Comparison of ENCODE assay signal across 12 mouse cellular contexts in the genomic region with DNA sequence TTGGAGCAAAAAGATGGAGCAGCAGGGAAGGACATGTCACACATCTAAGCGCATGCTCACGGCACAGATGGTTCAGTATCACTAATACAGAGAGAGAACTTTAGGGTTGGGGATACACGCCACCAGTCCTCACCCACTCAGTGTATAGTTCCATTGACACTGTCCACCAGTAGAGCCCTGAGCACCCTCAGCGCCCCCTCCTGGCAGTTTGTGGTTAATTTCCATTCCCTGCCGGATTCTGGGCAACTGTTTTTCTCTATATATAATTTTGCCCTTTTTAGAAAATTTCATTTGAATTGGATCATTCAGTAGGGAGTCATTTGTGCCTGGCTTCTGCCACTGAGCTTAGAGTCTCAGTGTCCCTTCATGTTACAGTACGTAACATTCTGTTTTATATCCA. TPM values are rescaled to one million over a fixed set of nuclear protein-coding genes. Genes with fewer than 3 reads are reported as not detected.
DNase-seq lines count a peak whose midpoint lies in the region; ATAC-seq and TF ChIP-seq lines count a peak whose summit lies in the region.
"Had no signal": no experiment of that assay in that cellular context is flagged by ENCODE, and none has a peak within 500 bp of the region (broad histone marks: within the 10 kb centered on the region; RNA-seq: fewer than 3 reads in every experiment).

No protein-coding gene starts in this region.

- TF ChIP-seq CTCF in liver, embryonic 14.5 days (IDR thresholded peaks at IDR 0.05; ENCODE audit: low read depth): peak; percentile 58

- 55% methylated on average over 6 of the region's 6 CpGs for WGBS in liver, embryonic 14.5 days (ENCODE audit: insufficient replicate concordance)
- WGBS in liver, embryonic 11.5 days: 78% methylated on average over 6 of the region's 6 CpGs

- no peak overlapping the region for H3K27ac ChIP-seq in liver, embryonic 14.5 days
- H3K27ac ChIP-seq in liver, embryonic 11.5 days (ENCODE audit: low read depth, low read length): no peak overlapping the region
- H3K27ac ChIP-seq in ES-E14 (ENCODE audit: insufficient read depth, low read depth, low read length, poor library complexity, severe bottlenecking): no peak overlapping the region
- H3K27ac ChIP-seq: neural tube, embryonic 13.5 days had no signal

- no peaks in the 10 kb centered on the region; a peak in 1 of 4 replicates for H3K4me1 ChIP-seq in liver, embryonic 14.5 days (replicated peaks; ENCODE audit: control insufficient read depth in 2 of 2, insufficient read depth in 2 of 2, low read length in 1 of 2)
- peaks cover 3% of the 10 kb centered on the region; the same call in 1 of the 2 replicates for H3K4me1 ChIP-seq in liver, embryonic 11.5 days (replicated peaks; ENCODE audit: control insufficient read depth, insufficient read depth, low read length)
- no peaks in the 10 kb centered on the region for H3K4me1 ChIP-seq in ES-E14 (ENCODE audit: control insufficient read depth in 2 of 2, insufficient read depth in 2 of 2, low read length in 2 of 2, poor library complexity in 1 of 2)

- no peak overlapping the region for H3K9ac ChIP-seq in liver, embryonic 14.5 days (replicated peaks)
- no peak overlapping the region for H3K9ac ChIP-seq in liver, embryonic 11.5 days (ENCODE audit: low read depth, low read length)
- H3K9ac ChIP-seq in ES-E14 (ENCODE audit: insufficient read depth, low read depth, low read length, poor library complexity, severe bottlenecking): no peak overlapping the region
- H3K9ac ChIP-seq: neural tube, embryonic 13.5 days had no signal

- H3K4me2 ChIP-seq in liver, embryonic 14.5 days (ENCODE audit: low read depth): no peak overlapping the region
- no peak overlapping the region for H3K4me2 ChIP-seq in liver, embryonic 11.5 days
- H3K4me2 ChIP-seq: heart, embryonic 11.5 days; neural tube, embryonic 13.5 days had no signal

- TF ChIP-seq EP300 in liver, embryonic 14.5 days (IDR thresholded peaks at IDR 0.05; ENCODE audit: low read depth): no peak

- no peak for DNase-seq in liver, embryonic 14.5 days (ENCODE audit: low read depth in 3 of 3, low spot score in 3 of 3)
- no peak for DNase-seq in liver, embryonic 11.5 days (ENCODE audit: low spot score)
- DNase-seq in ES-E14 (ENCODE audit: low read depth, low spot score): peak; percentile 16
- peak; percentile 70 for DNase-seq in adrenal gland, postnatal 25 days
- DNase-seq in frontal cortex, adult 2 months (ENCODE audit: extremely low spot score in 1 of 2, low spot score in 1 of 2): no peak
- DNase-seq in cerebellum, postnatal 36 days: no peak
- DNase-seq: cerebellum, adult 9-11 months; kidney, adult 11 months had no signal

- ATAC-seq in liver, embryonic 14.5 days (ENCODE audit: insufficient read depth): no peak
- no peak for ATAC-seq in liver, embryonic 11.5 days (replicated peaks; ENCODE audit: low FRiP score)
- peak; percentile 83 for ATAC-seq in megakaryocyte progenitor cell, adult 5-6 weeks (replicated peaks; ENCODE audit: poor library complexity)

- H3K9me3 ChIP-seq in liver, embryonic 14.5 days (ENCODE audit: control insufficient read depth, low read length): no peaks in the 10 kb centered on the region
- no peaks in the 10 kb centered on the region for H3K9me3 ChIP-seq in liver, embryonic 11.5 days (ENCODE audit: control insufficient read depth, low read length)
- no peaks in the 10 kb centered on the region for H3K9me3 ChIP-seq in ES-E14 (ENCODE audit: control insufficient read depth, insufficient read depth, low read depth, low read length)
- H3K9me3 ChIP-seq: neural tube, embryonic 13.5 days had no signal

- H3K36me3 ChIP-seq in liver, embryonic 14.5 days (replicated peaks; ENCODE audit: control insufficient read depth, insufficient read depth, low read depth): no peaks in the 10 kb centered on the region
- H3K36me3 ChIP-seq in liver, embryonic 11.5 days (ENCODE audit: control insufficient read depth, insufficient read depth, low read length): no peaks in the 10 kb centered on the region
- H3K36me3 ChIP-seq in ES-E14 (ENCODE audit: control insufficient read depth, insufficient read depth, low read length, poor library complexity, severe bottlenecking): no peaks in the 10 kb centered on the region
- H3K36me3 ChIP-seq: neural tube, embryonic 13.5 days had no signal

- in situ Hi-C loops in ES-E14 (cut with MboI; ENCODE audit: low sequenced_read_pairs in 2 of 2, unreplicated experiment in 2 of 2): no loop called here

- H3K27me3 ChIP-seq in liver, embryonic 14.5 days (ENCODE audit: control insufficient read depth, insufficient read depth, low read length): no peaks in the 10 kb centered on the region
- H3K27me3 ChIP-seq in liver, embryonic 11.5 days (replicated peaks; ENCODE audit: control insufficient read depth, insufficient read depth, low read length): no peaks in the 10 kb centered on the region
- H3K27me3 ChIP-seq: neural tube, embryonic 13.5 days had no signal

- H3K4me3 ChIP-seq in liver, embryonic 14.5 days (ENCODE audit: insufficient read depth in 1 of 2, low read depth in 2 of 2, low read length in 2 of 2): no peak overlapping the region
- no peak overlapping the region for H3K4me3 ChIP-seq in liver, embryonic 11.5 days (ENCODE audit: low read depth, low read length)
- H3K4me3 ChIP-seq in ES-E14 (ENCODE audit: insufficient read depth in 1 of 2, low read depth in 1 of 2, low read length in 2 of 2, poor library complexity in 1 of 2, severe bottlenecking in 1 of 2): no peak overlapping the region
- H3K4me3 ChIP-seq: erythroblast, embryonic 14.5 days; neural tube, embryonic 13.5 days had no signal

TF ChIP-seq in ES-E14, 5 proteins besides CTCF, POLR2A, EP300 and RAD21:
- no peak for TF ChIP-seq CHD2 (IDR thresholded peaks at IDR 0.05; ENCODE audit: low read depth, low read length)
- TF ChIP-seq ZNF384 (IDR thresholded peaks at IDR 0.05; ENCODE audit: low read depth, low read length): no peak
- TF ChIP-seq HCFC1 (IDR thresholded peaks at IDR 0.05; ENCODE audit: borderline replicate concordance, insufficient read depth, low read length): no peak

RNA-seq across cellular contexts. Expression of gene Peli2, which starts 27.1 kb away (rescaled TPM):
- polyA plus RNA-seq in liver, embryonic 14.5 days (2012; rRNA removed): 0.68 and 0.73 TPM in 2 replicates
- polyA plus RNA-seq in liver, embryonic 14.5 days (2014; fragmentation: Nextera tagmentation; extraction: Ambion mirVana): 0.70 and 0.94 TPM in 2 replicates
- polyA plus RNA-seq in liver, embryonic 11.5 days (2014; fragmentation: Nextera tagmentation; extraction: Ambion mirVana): 3.1 TPM in 2 replicates
- 1.6 and 6.9 TPM in 2 replicates for total RNA-seq in ES-E14 (2012; rRNA removed)
- 17.8 and 27.7 TPM in 2 replicates for total RNA-seq in adrenal gland, postnatal 25 days (2021)
- total RNA-seq in megakaryocyte progenitor cell, adult 5-6 weeks (2015): 9.0 and 10.3 TPM in 2 replicates
- total RNA-seq in megakaryocyte progenitor cell, adult 5-6 weeks (2017): 4.7 and 6.6 TPM in 2 replicates
- 28.5 and 30.9 TPM in 2 replicates for polyA plus RNA-seq in frontal cortex, adult 2 months (2012; rRNA removed)
- polyA plus RNA-seq: erythroblast, embryonic 14.5 days had no signal

Comparison
In these comparisons a context has a peak if more than half of its experiments do, and no peak if none do; other contexts are left out.
1. DNase-seq: peak in ES-E14 (single experiment) and adrenal gland, postnatal 25 days (single experiment); none in liver, embryonic 14.5 days (0 of 3), liver, embryonic 11.5 days (single experiment), frontal cortex, adult 2 months (0 of 2) and cerebellum, postnatal 36 days (0 of 2).